ENCODE assay signal across 8 mouse cellular contexts in genomic region chr7:57701046-57701445, GRCm38 (mm10).
DNase-seq lines count a peak whose midpoint lies in the region; ATAC-seq lines count a peak whose summit lies in the region.
"Had no signal": no experiment of that assay in that cellular context is flagged by ENCODE, and none has a peak within 500 bp of the region (broad histone marks: within the 10 kb centered on the region; RNA-seq: fewer than 3 reads in every experiment).

No protein-coding gene starts in this region.

- no peak overlapping the region for H3K27ac ChIP-seq in hindbrain, embryonic 15.5 days (replicated peaks)
- H3K27ac ChIP-seq in hindbrain, embryonic 10.5 days = no peak overlapping the region
- peak overlapping the region; percentile 57 to 96 for H3K27ac ChIP-seq in heart, embryonic 14.5 days (replicated peaks in 1 of 2; ENCODE audit: control insufficient read depth in 1 of 2, insufficient read depth in 1 of 2, low read depth in 2 of 2, low read length in 2 of 2)
- H3K27ac ChIP-seq: liver, embryonic 12.5 days had no signal

- H3K9ac ChIP-seq in hindbrain, embryonic 15.5 days = no peak overlapping the region
- H3K9ac ChIP-seq in heart, embryonic 14.5 days (ENCODE audit: low read length) = peak overlapping the region; percentile 25; the same call in 1 of the 2 replicates
- H3K9ac ChIP-seq: liver, embryonic 12.5 days had no signal

- peak; percentile 27; the same call in 1 of the 2 replicates for ATAC-seq in hindbrain, embryonic 15.5 days (ENCODE audit: low FRiP score, low read depth)
- no peak for ATAC-seq in heart, embryonic 14.5 days (ENCODE audit: insufficient number of reproducible peaks, insufficient read depth, low FRiP score, low read depth)
- ATAC-seq: liver, embryonic 12.5 days had no signal

- H3K36me3 ChIP-seq in hindbrain, embryonic 15.5 days = no peaks in the 10 kb centered on the region
- H3K36me3 ChIP-seq in hindbrain, embryonic 10.5 days = no peaks in the 10 kb centered on the region
- no peaks in the 10 kb centered on the region for H3K36me3 ChIP-seq in heart, embryonic 14.5 days (ENCODE audit: control insufficient read depth, insufficient read depth, low read length)
- H3K36me3 ChIP-seq: liver, embryonic 12.5 days had no signal

- no peak for DNase-seq in hindbrain, embryonic 10.5 days (ENCODE audit: low spot score)
- DNase-seq in 3T3-L1 (ENCODE audit: low read depth, low spot score) = peak; percentile 1
- peak; percentile 19 for DNase-seq in adrenal gland, adult 8-10 months
- no peak for DNase-seq in Muller cell, postnatal 12 days (ENCODE audit: inconsistent ontology term)
- no peak for DNase-seq in layer of hippocampus, postnatal 10 days (ENCODE audit: low spot score in 2 of 2)

- no peaks in the 10 kb centered on the region for H3K27me3 ChIP-seq in hindbrain, embryonic 15.5 days
- H3K27me3 ChIP-seq in hindbrain, embryonic 10.5 days (ENCODE audit: insufficient read depth, poor library complexity, severe bottlenecking) = no peaks in the 10 kb centered on the region
- H3K27me3 ChIP-seq in heart, embryonic 14.5 days (ENCODE audit: control insufficient read depth, insufficient read depth, low read length) = no peaks in the 10 kb centered on the region
- H3K27me3 ChIP-seq: liver, embryonic 12.5 days had no signal

- H3K4me2 ChIP-seq in hindbrain, embryonic 15.5 days = no peak overlapping the region
- no peak overlapping the region for H3K4me2 ChIP-seq in heart, embryonic 14.5 days (ENCODE audit: low read length)
- H3K4me2 ChIP-seq: liver, embryonic 12.5 days had no signal

- peaks cover 12% of the 10 kb centered on the region for H3K4me1 ChIP-seq in hindbrain, embryonic 15.5 days (replicated peaks)
- no peaks in the 10 kb centered on the region for H3K4me1 ChIP-seq in hindbrain, embryonic 10.5 days (replicated peaks)
- peaks cover 5 to 31% of the 10 kb centered on the region in 2 experiments for H3K4me1 ChIP-seq in heart, embryonic 14.5 days (ENCODE audit: control insufficient read depth in 2 of 2, insufficient read depth in 2 of 2, low read length in 2 of 2)
- H3K4me1 ChIP-seq: liver, embryonic 12.5 days had no signal

- no peaks in the 10 kb centered on the region for H3K9me3 ChIP-seq in hindbrain, embryonic 15.5 days
- H3K9me3 ChIP-seq in hindbrain, embryonic 10.5 days = no peaks in the 10 kb centered on the region
- H3K9me3 ChIP-seq in heart, embryonic 14.5 days (ENCODE audit: control insufficient read depth, low read length) = no peaks in the 10 kb centered on the region
- H3K9me3 ChIP-seq: liver, embryonic 12.5 days had no signal

- no peak overlapping the region for H3K4me3 ChIP-seq in hindbrain, embryonic 15.5 days
- H3K4me3 ChIP-seq in hindbrain, embryonic 10.5 days = no peak overlapping the region
- H3K4me3 ChIP-seq in heart, embryonic 14.5 days (ENCODE audit: control insufficient read depth in 1 of 2, insufficient read depth in 1 of 2, low read depth in 1 of 2, low read length in 2 of 2) = no peak overlapping the region
- H3K4me3 ChIP-seq: liver, embryonic 12.5 days had no signal

Comparison
In these comparisons a context has a peak if more than half of its experiments do, and no peak if none do; other contexts are left out.
1. H3K27ac ChIP-seq: peak in heart, embryonic 14.5 days (2 of 2); none in hindbrain, embryonic 15.5 days (single experiment) and hindbrain, embryonic 10.5 days (single experiment).
2. DNase-seq: peak in 3T3-L1 (single experiment) and adrenal gland, adult 8-10 months (single experiment); none in hindbrain, embryonic 10.5 days (single experiment), Muller cell, postnatal 12 days (single experiment) and layer of hippocampus, postnatal 10 days (0 of 2).